Mouse (Mus musculus) thymus, postnatal 10 days (tissue): Measurements from ENCODE around the gene Vkorc1.
"Not testable (repeated sequence)": the region's sequence is repeated elsewhere in the genome, so short reads cannot be mapped to it uniquely, and the experiment has no call there.

Source experiments
- DNase-seq, 2 experiments: peaks; one replicate each; pipeline ENCODE4 v3.0.0; 2021; ENCODE audit warnings: low spot score in 2 of 2

The Vkorc1 gene

GRCm38 (mm10) chr7:127915293-127915692, 19.9 kb upstream of the Vkorc1 start:
- no peak for DNase-seq

- no peak for DNase-seq
Measured at GRCm38 (mm10) chr7:127912938-127913337, 17.5 kb upstream of the Vkorc1 start.

GRCm38 (mm10) chr7:127912190-127912871, 16.9 kb upstream of the Vkorc1 start, which contains the start of gene Kat8:
TSS of gene Kat8 (plus strand) at chr7:127912516.
- peak; percentile 76 to 79 for DNase-seq

GRCm38 (mm10) chr7:127908656-127909055, 13.2 kb upstream of the Vkorc1 start:
- DNase-seq, result no peak

DNA sequence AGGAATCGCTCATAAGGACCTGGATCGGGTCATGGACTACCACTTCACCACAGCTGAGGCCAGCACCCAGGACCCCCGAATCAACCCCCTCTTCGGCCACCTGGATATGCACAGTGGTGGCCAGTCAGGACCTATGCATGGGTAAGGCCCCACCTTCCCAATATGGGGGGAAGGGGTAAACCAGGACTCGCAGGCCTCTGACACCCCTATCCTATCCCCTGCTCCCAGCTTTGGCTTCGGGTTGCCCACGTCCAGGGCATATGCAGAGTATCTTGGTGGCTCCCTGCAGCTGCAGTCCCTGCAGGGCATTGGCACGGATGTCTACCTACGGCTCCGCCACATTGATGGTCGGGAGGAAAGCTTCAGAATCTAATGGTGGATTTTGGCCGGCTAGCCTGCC, 12.5 kb upstream of the Vkorc1 start:
- no peak for DNase-seq

DNA sequence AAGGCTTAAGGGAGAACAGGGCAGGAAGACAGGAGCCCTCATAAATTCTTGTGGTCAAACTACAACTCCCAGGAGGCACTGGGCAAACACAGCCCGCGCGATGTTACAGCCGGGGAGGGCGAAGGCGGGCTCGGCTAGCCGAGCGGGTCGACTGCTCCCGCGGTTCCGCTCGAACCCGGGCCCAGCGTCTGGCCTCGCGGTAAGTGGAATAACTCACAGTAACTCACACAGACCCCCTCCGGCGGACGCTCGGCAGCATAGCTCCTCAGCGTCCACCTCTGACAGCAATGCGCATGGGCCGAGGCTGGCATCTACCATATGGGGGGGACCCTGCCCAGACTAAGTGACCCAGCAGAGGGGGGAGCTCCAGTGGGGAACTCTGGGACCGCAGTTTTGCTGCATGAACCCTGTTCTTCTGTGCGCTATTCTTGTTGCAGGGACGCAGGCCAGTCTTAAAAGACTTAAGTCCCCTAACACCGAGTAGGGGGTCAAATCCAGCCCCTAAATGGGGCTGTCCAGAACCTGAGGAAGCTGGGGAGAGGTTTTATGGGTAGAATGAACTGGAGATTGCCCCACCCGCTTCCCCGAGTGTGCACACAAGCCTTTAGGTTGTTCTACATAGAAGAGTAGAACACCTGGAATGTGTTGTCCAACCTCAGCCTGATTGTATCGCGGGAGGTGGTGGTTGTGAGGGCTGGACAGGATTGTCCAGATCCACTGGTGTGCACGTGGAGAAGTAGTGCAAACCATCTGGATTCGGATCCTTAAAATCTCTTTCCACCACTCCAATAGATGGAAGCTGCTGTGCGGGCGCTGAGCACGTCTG, 8.8 kb upstream of the Vkorc1 start, which contains the start of gene Bckdk:
TSS of gene Bckdk (plus strand) at position 112 of the 826 bp plus-strand sequence.
- DNase-seq, result peak; percentile 55 to 63

- DNase-seq, result no peak
Measured at GRCm38 (mm10) chr7:127901772-127902171, 6.4 kb upstream of the Vkorc1 start.

DNA sequence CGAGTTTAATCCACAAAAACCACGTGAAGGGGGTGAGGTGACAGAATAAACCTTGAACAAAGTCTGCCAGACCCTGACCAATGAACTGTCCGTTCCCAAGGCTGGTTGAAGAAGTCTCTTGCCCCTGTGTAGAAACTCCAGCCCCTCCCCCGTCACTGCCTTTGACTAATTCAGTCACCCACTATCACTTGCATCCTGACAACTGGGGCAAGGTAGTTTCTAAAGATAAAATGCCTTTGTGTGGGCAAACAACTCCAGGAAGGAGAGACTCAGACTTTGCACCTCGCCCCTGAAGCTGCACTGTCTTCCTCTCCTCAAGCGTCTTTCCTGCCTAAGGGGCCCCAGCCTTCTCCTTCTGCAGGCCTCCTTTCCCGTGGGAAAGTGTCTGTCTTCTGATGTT, 4.6 kb upstream of the Vkorc1 start:
- no peak for DNase-seq

DNA sequence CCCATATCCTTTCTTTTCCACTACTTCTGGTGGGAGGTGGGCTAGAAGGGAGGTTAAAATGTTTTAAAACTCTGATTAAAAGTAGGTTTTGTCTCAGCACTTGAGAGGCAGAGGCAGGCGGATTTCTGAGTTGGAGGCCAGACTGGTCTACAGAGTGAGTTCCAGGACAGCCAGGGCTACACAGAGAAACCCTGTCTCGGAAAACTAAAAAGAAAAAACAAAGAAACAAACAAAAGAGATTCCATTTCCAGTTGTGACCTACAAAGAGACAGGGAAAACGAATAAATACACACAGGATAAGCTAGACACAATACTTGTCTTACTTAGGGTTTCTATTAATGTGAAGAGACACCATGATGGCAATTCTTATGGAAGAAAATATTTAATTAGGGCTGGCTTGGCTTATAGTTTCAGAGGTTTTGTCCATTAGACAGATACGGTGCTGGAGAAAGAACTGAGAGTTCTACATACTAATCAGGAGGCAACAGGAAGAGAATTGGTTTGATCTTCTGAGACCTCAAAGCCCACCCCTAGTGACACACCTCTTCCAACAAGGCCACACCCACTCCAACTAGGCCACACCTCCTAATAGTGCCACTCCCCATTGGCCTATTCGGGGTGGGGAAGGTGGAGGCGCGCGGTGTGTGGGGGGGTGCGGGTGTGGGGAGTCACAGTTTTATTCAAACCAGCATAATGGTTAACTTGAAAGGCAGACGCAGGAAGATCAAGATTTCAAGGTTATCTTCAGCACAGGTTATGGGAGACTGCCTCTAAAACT, 3.0 kb upstream of the Vkorc1 start:
- DNase-seq, result peak; percentile 31 to 32

GRCm38 (mm10) chr7:127897542-127897941, 2.1 kb upstream of the Vkorc1 start:
- no peak for DNase-seq

GRCm38 (mm10) chr7:127896384-127896783, 967 bp upstream of the Vkorc1 start:
- DNase-seq, result peak; percentile 50 to 76

DNA sequence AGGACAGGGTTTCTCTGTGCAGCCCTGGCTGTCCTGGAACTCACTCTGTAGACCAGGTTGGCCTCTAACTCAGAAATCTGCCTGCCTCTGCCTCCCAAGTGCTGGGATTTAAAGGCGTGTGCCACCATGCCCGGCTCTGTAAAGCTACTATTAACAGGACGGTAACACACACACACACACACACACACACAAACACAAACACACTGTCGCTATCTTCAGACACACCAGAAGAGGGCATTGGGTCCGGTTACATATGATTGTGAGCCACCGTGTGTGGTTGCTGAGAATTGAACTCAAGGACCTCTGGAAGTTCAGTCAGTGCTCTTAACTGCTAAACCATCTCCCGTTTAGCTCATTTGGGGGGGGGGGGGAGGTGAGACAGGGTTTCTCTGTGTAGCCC, 474 bp upstream of the Vkorc1 start:
- DNase-seq, result not testable (repeated sequence)

- no peak for DNase-seq
Measured at GRCm38 (mm10) chr7:127894480-127894879, 937 bp downstream of the Vkorc1 start.

GRCm38 (mm10) chr7:127890798-127891197, 4.6 kb downstream of the Vkorc1 start, which contains the start of gene Prss53:
TSS of gene Prss53 (minus strand) at chr7:127890970.
- no peak for DNase-seq

DNA sequence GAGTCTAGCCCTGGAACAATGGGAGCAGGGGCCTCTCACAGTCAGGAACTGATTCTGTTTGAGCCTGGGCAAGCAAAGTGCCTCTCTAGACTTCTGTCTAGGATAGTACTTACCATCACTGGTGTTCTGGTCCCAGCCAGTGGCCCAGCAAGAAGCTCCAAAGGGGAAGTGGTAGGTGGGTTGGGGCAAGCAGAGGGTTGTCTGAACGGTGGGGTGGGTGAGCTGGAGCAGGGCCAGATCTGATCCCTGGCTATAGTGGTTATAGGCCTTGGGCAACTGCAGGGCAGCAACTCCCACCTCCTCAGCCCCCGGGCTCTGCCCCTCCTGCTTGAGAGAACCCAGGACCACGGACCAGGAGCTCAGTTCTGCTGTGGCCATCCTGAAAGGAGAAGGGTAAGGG, 6.6 kb downstream of the Vkorc1 start:
- no peak for DNase-seq

DNA sequence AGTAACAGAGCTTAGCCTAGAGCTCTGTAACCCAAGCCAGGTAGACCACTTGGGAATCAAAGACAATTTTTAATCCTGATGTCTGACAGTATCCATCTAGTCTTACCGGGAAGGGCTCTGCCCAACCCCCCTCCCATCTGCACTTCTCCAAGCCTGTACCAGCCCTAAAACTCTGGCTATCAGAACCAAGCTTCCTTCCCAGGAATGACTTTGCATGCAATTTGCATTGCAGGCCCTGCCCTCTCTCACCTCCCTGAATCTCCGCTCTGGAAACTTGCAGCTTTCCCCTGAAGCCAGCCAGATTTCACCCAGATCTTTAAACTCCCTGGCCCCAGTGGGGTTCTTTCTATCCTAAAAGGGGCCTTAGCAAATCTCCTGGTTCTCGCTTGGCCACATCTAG, 7.6 kb downstream of the Vkorc1 start:
- no peak for DNase-seq

- DNase-seq, result no peak
Measured at GRCm38 (mm10) chr7:127887191-127887590, 8.2 kb downstream of the Vkorc1 start.

DNA sequence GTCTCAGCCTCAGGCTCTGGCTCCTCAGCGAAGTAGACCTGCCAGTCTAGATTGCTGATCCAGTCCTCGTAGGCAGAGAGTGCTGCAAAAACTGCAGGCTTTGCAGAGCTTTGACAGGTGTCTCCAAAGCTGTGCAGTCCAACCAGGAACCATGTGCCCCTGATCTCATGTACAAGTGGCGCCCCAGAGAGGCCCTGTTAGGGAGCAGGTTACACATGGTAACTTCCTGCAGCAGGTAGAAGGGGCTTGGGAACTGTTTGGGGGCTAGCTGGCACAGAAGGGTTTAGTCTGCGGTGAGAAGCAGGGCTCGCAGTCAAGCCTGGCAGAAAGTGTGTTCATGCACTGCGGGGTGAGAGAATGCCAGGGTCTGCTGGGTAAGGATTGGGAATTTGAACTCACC, 8.9 kb downstream of the Vkorc1 start:
- no peak for DNase-seq

DNA sequence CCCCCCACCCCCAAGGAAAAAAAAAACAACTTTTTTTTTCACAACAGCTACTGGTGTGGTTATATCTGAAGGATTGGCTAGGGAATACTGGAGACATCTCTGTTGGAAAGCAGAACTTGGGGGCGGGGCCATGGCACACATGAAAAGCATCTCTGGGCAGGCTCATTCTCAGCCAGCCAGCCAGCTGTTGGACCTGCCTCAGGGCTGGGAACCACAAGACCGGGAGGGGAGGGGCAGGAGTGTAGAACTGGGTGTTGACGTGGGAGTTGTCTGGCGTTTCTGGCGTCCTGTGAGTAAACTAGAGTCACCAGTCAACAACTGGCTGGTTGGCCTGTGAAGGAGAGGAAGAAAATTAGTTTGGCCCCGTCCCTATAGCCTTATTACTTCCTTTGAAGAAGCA, 9.5 kb downstream of the Vkorc1 start:
- no peak for DNase-seq

GRCm38 (mm10) chr7:127880431-127880830, 15.0 kb downstream of the Vkorc1 start:
- no peak for DNase-seq

DNA sequence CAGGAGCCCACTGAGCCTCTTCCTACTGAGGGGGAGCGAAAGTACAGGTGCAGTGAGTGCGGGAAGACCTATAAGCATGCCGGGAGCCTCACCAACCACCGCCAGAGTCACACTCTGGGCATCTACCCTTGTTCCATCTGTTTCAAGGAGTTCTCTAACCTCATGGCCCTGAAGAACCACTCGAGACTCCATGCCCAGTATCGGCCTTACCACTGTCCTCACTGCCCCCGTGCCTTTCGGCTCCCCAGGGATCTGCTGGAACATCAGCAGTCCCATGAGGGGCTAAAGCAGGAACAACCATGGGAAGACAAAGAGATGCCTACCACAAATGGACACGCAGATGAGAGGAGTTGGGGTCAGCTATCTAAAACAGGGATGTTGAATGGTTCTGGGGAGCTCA, 16.1 kb downstream of the Vkorc1 start:
- DNase-seq, result no peak
